Mouse (Mus musculus): Measurements from ENCODE around the gene Tmco1. TPM values are rescaled to one million over a fixed set of nuclear protein-coding genes. Genes with fewer than 3 reads are reported as not detected.

The Tmco1 gene
- polyA plus RNA-seq (2014; fragmentation: Nextera tagmentation; extraction: Ambion mirVana), result 85.6 and 90.1 TPM in 2 replicates

- ATAC-seq (ENCODE audit: insufficient number of reproducible peaks, insufficient read depth, low FRiP score, low read depth), result peak; percentile 96
- Histone ChIP-seq H3K9me3 (ENCODE audit: control insufficient read depth, low read length) (no peaks in the 10 kb centered on the region), H3K27me3 (ENCODE audit: control insufficient read depth, insufficient read depth, low read length) (no peaks in the 10 kb centered on the region), H3K27ac (replicated peaks in 1 of 2; ENCODE audit: control insufficient read depth in 1 of 2, insufficient read depth in 1 of 2, low read depth in 2 of 2, low read length in 2 of 2) (peak within 1 kb of the TSS; percentile 86 to 93), H3K36me3 (ENCODE audit: control insufficient read depth, insufficient read depth, low read length) (peaks cover 24% of the 10 kb centered on the region; the same call in 1 of the 2 replicates), H3K4me3 (ENCODE audit: control insufficient read depth in 1 of 2, insufficient read depth in 1 of 2, low read depth in 1 of 2, low read length in 2 of 2) (peak within 1 kb of the TSS; percentile 71 to 74), H3K4me1 (ENCODE audit: control insufficient read depth in 2 of 2, insufficient read depth in 2 of 2, low read length in 2 of 2) (peaks cover 3 to 7% of the 10 kb centered on the region in 2 experiments; a peak in 3 of 4 replicates), H3K9ac (ENCODE audit: low read length) (peak within 1 kb of the TSS; percentile 95), H3K4me2 (ENCODE audit: low read length) (peak within 1 kb of the TSS; percentile 82)
- WGBS, result under 1% methylated on average over 82 of the region's 82 CpGs
These were observed at the start of gene Tmco1 for GRCm38 (mm10) chr1:167308261-167309054. Gene Tmco1 (plus strand): TSS chr1:167308378.

- Histone ChIP-seq H3K4me3 (ENCODE audit: control insufficient read depth in 1 of 2, insufficient read depth in 1 of 2, low read depth in 1 of 2, low read length in 2 of 2) (peak overlapping the region in 1 of 2 experiments; percentile 10; a peak in 1 of 4 replicates), H3K36me3 (ENCODE audit: control insufficient read depth, insufficient read depth, low read length) (no peaks in the 10 kb centered on the region), H3K9me3 (ENCODE audit: control insufficient read depth, low read length) (no peaks in the 10 kb centered on the region), H3K4me2 (ENCODE audit: low read length) (peak overlapping the region; percentile 51), H3K4me1 (ENCODE audit: control insufficient read depth in 2 of 2, insufficient read depth in 2 of 2, low read length in 2 of 2) (peaks cover 20 to 46% of the 10 kb centered on the region in 2 experiments), H3K27ac (replicated peaks in 1 of 2; ENCODE audit: control insufficient read depth in 1 of 2, insufficient read depth in 1 of 2, low read depth in 2 of 2, low read length in 2 of 2) (peak overlapping the region; percentile 40 to 70), H3K27me3 (ENCODE audit: control insufficient read depth, insufficient read depth, low read length) (no peaks in the 10 kb centered on the region), H3K9ac (ENCODE audit: low read length) (peak overlapping the region; percentile 58)
- 0 out of 2 replicates have a peak, but pooled peaks have one; percentile 41 for ATAC-seq (ENCODE audit: insufficient number of reproducible peaks, insufficient read depth, low FRiP score, low read depth)
- WGBS, result 11% methylated on average over 10 of the region's 10 CpGs
These were observed 48.5 kb upstream of the Tmco1 start for GRCm38 (mm10) chr1:167259702-167260101.

- no peak overlapping the region for H3K27ac ChIP-seq (replicated peaks in 1 of 2; ENCODE audit: control insufficient read depth in 1 of 2, insufficient read depth in 1 of 2, low read depth in 2 of 2, low read length in 2 of 2)
- peaks cover 20 to 41% of the 10 kb centered on the region in 2 experiments for H3K4me1 ChIP-seq (ENCODE audit: control insufficient read depth in 2 of 2, insufficient read depth in 2 of 2, low read length in 2 of 2)
- H3K9ac ChIP-seq (ENCODE audit: low read length), result no peak overlapping the region
- no peaks in the 10 kb centered on the region for H3K27me3 ChIP-seq (ENCODE audit: control insufficient read depth, insufficient read depth, low read length)
- H3K4me2 ChIP-seq (ENCODE audit: low read length), result no peak overlapping the region
- H3K9me3 ChIP-seq (ENCODE audit: control insufficient read depth, low read length), result no peaks in the 10 kb centered on the region
- no peak overlapping the region for H3K4me3 ChIP-seq (ENCODE audit: control insufficient read depth in 1 of 2, insufficient read depth in 1 of 2, low read depth in 1 of 2, low read length in 2 of 2)
- WGBS, result 73% methylated on average over 11 of the region's 11 CpGs
- H3K36me3 ChIP-seq (ENCODE audit: control insufficient read depth, insufficient read depth, low read length), result no peaks in the 10 kb centered on the region
- no peak for ATAC-seq (ENCODE audit: insufficient number of reproducible peaks, insufficient read depth, low FRiP score, low read depth)
These were observed 46.4 kb upstream of the Tmco1 start for GRCm38 (mm10) chr1:167261750-167262149.

DNA sequence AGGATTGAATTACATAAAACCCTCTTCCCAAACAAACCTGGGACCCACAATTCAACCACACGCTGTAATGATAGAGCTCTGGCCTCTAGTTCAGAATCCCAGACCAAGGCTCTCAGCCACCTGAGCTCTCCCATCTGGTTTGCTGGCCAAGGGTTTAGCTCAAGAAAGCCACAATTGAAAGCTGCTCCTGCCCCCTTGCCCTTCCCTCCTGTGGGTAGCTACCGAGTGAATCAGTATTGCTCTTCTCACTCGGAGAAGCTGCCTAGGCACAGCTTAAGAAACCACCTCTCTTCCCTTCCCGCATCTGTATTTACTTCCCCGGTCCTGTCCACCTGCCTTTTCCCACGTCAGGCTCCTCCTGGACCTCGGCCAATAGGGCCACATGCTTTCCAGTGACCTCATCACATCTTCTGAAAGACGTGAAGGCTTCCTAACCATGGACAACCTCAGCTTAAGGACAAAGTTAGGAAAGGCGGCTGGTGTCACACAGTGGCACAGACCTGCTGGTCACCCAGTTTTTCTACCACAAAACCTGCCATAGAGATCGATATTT is 45.6 kb upstream of the Tmco1 start:
- no peaks in the 10 kb centered on the region for H3K9me3 ChIP-seq (ENCODE audit: control insufficient read depth, low read length)
- no peaks in the 10 kb centered on the region for H3K36me3 ChIP-seq (ENCODE audit: control insufficient read depth, insufficient read depth, low read length)
- no peak overlapping the region for H3K4me3 ChIP-seq (ENCODE audit: control insufficient read depth in 1 of 2, insufficient read depth in 1 of 2, low read depth in 1 of 2, low read length in 2 of 2)
- no peak overlapping the region for H3K27ac ChIP-seq (replicated peaks in 1 of 2; ENCODE audit: control insufficient read depth in 1 of 2, insufficient read depth in 1 of 2, low read depth in 2 of 2, low read length in 2 of 2)
- peaks cover 20 to 38% of the 10 kb centered on the region in 2 experiments for H3K4me1 ChIP-seq (ENCODE audit: control insufficient read depth in 2 of 2, insufficient read depth in 2 of 2, low read length in 2 of 2)
- no peak for ATAC-seq (ENCODE audit: insufficient number of reproducible peaks, insufficient read depth, low FRiP score, low read depth)
- no peak overlapping the region for H3K9ac ChIP-seq (ENCODE audit: low read length)
- no peaks in the 10 kb centered on the region for H3K27me3 ChIP-seq (ENCODE audit: control insufficient read depth, insufficient read depth, low read length)
- H3K4me2 ChIP-seq (ENCODE audit: low read length), result no peak overlapping the region
- whole genome bisulfite sequencing, result 44% methylated on average over 10 of the region's 10 CpGs

- ATAC-seq (ENCODE audit: insufficient number of reproducible peaks, insufficient read depth, low FRiP score, low read depth), result no peak
- H3K4me1 ChIP-seq (ENCODE audit: control insufficient read depth in 2 of 2, insufficient read depth in 2 of 2, low read length in 2 of 2), result peaks cover 32 to 53% of the 10 kb centered on the region in 2 experiments
- WGBS, result 82% methylated on average over 4 of the region's 4 CpGs
These were observed 42.8 kb upstream of the Tmco1 start for GRCm38 (mm10) chr1:167265366-167265765.

DNA sequence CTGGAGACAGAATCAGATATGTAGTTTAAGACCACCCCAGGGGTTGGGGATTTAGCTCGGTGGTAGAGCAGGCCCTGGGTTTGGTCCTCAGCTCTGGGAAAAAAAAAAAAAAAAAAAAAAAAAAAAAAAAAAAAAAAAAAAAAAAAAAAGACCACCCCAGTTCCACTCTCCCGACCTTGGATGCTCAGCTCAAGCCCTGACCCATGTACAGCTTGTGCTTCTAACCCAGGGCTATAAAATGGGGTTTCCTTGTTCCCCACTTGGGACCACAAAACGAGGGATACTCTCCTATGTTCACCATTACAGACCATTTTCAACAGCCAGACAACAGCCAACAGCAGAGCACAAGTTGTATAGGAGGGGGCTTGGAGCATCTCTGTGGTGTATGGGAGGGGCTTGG is 41.5 kb upstream of the Tmco1 start:
- Histone ChIP-seq H3K4me1 (ENCODE audit: control insufficient read depth in 2 of 2, insufficient read depth in 2 of 2, low read length in 2 of 2) (peaks cover 45 to 65% of the 10 kb centered on the region in 2 experiments), H3K9ac (ENCODE audit: low read length) (no peak overlapping the region), H3K4me3 (ENCODE audit: control insufficient read depth in 1 of 2, insufficient read depth in 1 of 2, low read depth in 1 of 2, low read length in 2 of 2) (no peak overlapping the region), H3K27me3 (ENCODE audit: control insufficient read depth, insufficient read depth, low read length) (no peaks in the 10 kb centered on the region), H3K36me3 (ENCODE audit: control insufficient read depth, insufficient read depth, low read length) (no peaks in the 10 kb centered on the region), H3K27ac (replicated peaks in 1 of 2; ENCODE audit: control insufficient read depth in 1 of 2, insufficient read depth in 1 of 2, low read depth in 2 of 2, low read length in 2 of 2) (no peak overlapping the region), H3K4me2 (ENCODE audit: low read length) (no peak overlapping the region), H3K9me3 (ENCODE audit: control insufficient read depth, low read length) (no peaks in the 10 kb centered on the region)
- no peak for ATAC-seq (ENCODE audit: insufficient number of reproducible peaks, insufficient read depth, low FRiP score, low read depth)
- WGBS, result 81% methylated on average over 3 of the region's 3 CpGs

More at GRCm38 (mm10) chr1:167265366-167265765, 42.8 kb upstream of the Tmco1 start:
- Histone ChIP-seq H3K27ac (replicated peaks in 1 of 2; ENCODE audit: control insufficient read depth in 1 of 2, insufficient read depth in 1 of 2, low read depth in 2 of 2, low read length in 2 of 2) (no peak overlapping the region), H3K27me3 (ENCODE audit: control insufficient read depth, insufficient read depth, low read length) (no peaks in the 10 kb centered on the region), H3K4me2 (ENCODE audit: low read length) (no peak overlapping the region), H3K9me3 (ENCODE audit: control insufficient read depth, low read length) (no peaks in the 10 kb centered on the region), H3K4me3 (ENCODE audit: control insufficient read depth in 1 of 2, insufficient read depth in 1 of 2, low read depth in 1 of 2, low read length in 2 of 2) (no peak overlapping the region), H3K36me3 (ENCODE audit: control insufficient read depth, insufficient read depth, low read length) (no peaks in the 10 kb centered on the region), H3K9ac (ENCODE audit: low read length) (no peak overlapping the region)

- Histone ChIP-seq H3K4me3 (ENCODE audit: control insufficient read depth in 1 of 2, insufficient read depth in 1 of 2, low read depth in 1 of 2, low read length in 2 of 2) (no peak overlapping the region), H3K27ac (replicated peaks in 1 of 2; ENCODE audit: control insufficient read depth in 1 of 2, insufficient read depth in 1 of 2, low read depth in 2 of 2, low read length in 2 of 2) (peak overlapping the region; percentile 87 to 96), H3K36me3 (ENCODE audit: control insufficient read depth, insufficient read depth, low read length) (no peaks in the 10 kb centered on the region), H3K9me3 (ENCODE audit: control insufficient read depth, low read length) (no peaks in the 10 kb centered on the region), H3K4me1 (ENCODE audit: control insufficient read depth in 2 of 2, insufficient read depth in 2 of 2, low read length in 2 of 2) (peaks cover 38 to 57% of the 10 kb centered on the region in 2 experiments), H3K4me2 (ENCODE audit: low read length) (peak overlapping the region; percentile 64), H3K27me3 (ENCODE audit: control insufficient read depth, insufficient read depth, low read length) (no peaks in the 10 kb centered on the region), H3K9ac (ENCODE audit: low read length) (peak overlapping the region; percentile 67)
- ATAC-seq (ENCODE audit: insufficient number of reproducible peaks, insufficient read depth, low FRiP score, low read depth), result no peak
- 77% methylated on average over 9 of the region's 9 CpGs for WGBS
These were observed 39.7 kb upstream of the Tmco1 start for GRCm38 (mm10) chr1:167268360-167269063.
